Mouse (Mus musculus): ENCODE measurements around the gene Prickle4. TPM values are rescaled to one million over a fixed set of nuclear protein-coding genes. Genes with fewer than 3 reads are reported as not detected.

Gene Prickle4
- not detected for polyA plus RNA-seq (2014; fragmentation: Illumina TruSeq; extraction: RNeasy Lipid Tissue Mini Kit (QIAGEN cat#74804); ENCODE audit: low read depth, low replicate concordance)

GRCm38 (mm10) chr17:47694503-47695336 lies at the start of gene Prickle4:
Gene Prickle4 (minus strand): TSS chr17:47694736.

DNA sequence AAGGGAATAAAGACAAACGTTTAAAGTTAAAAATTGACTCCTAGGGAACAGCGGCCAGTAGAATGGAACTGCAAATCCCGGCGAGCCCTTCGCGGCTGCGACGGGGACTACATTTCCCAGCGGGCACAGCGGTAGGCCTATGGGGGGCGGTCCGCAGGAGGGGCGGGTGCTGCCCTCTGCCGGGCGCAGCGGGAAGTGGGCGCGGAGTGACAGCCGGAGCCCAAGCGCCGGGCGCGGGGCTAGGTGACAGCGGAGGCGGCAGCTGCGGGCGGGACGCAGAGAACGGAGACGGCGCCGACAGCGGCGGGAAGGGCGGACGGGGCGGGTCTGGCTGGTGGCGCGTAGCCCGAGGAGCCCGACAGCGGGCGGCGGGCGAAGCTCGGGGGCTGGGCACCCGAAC lies 42.3 kb upstream of the Prickle4 start, which contains the start of gene Tfeb:
TSS of gene Tfeb (plus strand) at position 175 of the 400 bp plus-strand sequence.

GRCm38 (mm10) chr17:47726566-47726965 lies 32.0 kb upstream of the Prickle4 start, which contains the start of gene Pgc:
Gene Pgc (plus strand): TSS chr17:47726842.

GRCm38 (mm10) chr17:47694442-47694502 lies 264 bp downstream of the Prickle4 start, which contains the start of gene Gm21981:
Gene Gm21981 (minus strand): TSS chr17:47694455.

DNA sequence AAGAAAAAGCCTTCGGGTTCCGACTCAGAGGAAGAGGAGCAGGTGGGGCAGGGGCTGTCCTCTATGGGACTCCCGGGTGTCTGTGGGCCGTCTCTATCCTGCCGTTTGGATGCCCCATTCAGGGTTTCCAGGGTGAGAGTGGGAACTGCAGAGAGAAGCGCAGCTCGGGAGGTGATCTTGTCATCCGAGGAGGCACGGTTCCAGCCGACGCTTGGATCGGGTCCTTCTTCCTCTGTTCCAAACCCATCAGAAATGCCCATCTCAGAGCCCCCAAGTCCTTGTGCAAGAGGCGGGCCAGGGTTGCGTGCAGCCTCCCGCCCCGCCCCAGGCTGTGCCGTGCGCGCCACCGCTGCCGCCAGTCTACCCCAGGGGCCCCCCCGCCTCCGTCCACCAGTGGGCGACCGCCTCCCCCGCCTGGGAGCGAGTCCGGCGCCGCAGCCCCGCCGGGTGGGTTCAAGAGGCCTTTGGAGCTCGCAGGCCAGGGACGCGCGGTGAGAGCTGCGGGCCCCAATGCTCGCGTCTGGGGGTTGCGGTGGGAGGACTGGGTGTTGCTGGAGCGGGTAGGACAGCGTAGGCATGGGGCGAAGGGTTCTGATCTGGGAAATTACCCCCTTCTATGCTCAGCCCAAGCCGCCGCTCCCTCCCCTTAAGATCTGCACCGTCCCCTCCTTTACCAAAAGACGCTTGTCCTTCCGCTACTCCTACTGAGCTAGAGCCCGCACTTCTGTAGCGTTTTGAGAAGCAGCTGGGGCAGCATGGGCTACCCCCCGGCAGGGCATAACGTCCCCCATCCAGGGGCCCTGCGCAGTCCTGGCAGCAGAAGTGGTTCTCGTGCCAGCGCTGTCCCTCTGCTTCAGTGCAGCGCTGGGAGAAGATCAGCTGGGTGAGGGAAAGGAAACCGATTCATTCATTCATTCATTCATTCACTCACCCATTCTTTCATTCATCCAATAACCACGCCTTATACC lies 5.6 kb downstream of the Prickle4 start, which contains the start of gene Frs3:
TSS of gene Frs3 (plus strand) at position 423 of the 968 bp plus-strand sequence.

GRCm38 (mm10) chr17:47688344-47688607 lies 6.3 kb downstream of the Prickle4 start, which contains the start of gene Tomm6:
Gene Tomm6 (minus strand): TSS chr17:47688386.

Other genes with a start within 250 kb of the Prickle4 start
- gene Taf8, start 192.4 kb downstream of the Prickle4 start, polyA plus RNA-seq (2014; fragmentation: Illumina TruSeq; extraction: RNeasy Lipid Tissue Mini Kit (QIAGEN cat#74804); ENCODE audit: low read depth, low replicate concordance), result 2.4 TPM
- gene Ccnd3, start 189.7 kb downstream of the Prickle4 start, polyA plus RNA-seq (2014; fragmentation: Illumina TruSeq; extraction: RNeasy Lipid Tissue Mini Kit (QIAGEN cat#74804); ENCODE audit: low read depth, low replicate concordance), result 3.1 TPM
- gene Bysl, start 83.2 kb downstream of the Prickle4 start, polyA plus RNA-seq (2014; fragmentation: Illumina TruSeq; extraction: RNeasy Lipid Tissue Mini Kit (QIAGEN cat#74804); ENCODE audit: low read depth, low replicate concordance), result 1.1 TPM
- gene Med20, start 83.2 kb downstream of the Prickle4 start, polyA plus RNA-seq (2014; fragmentation: Illumina TruSeq; extraction: RNeasy Lipid Tissue Mini Kit (QIAGEN cat#74804); ENCODE audit: low read depth, low replicate concordance), result 8.6 TPM
- gene Gm20517, start 83.1 kb downstream of the Prickle4 start, polyA plus RNA-seq (2014; fragmentation: Illumina TruSeq; extraction: RNeasy Lipid Tissue Mini Kit (QIAGEN cat#74804); ENCODE audit: low read depth, low replicate concordance), result 0.32 TPM
- 1.2 TPM for gene Usp49, start 64.0 kb downstream of the Prickle4 start, polyA plus RNA-seq (2014; fragmentation: Illumina TruSeq; extraction: RNeasy Lipid Tissue Mini Kit (QIAGEN cat#74804); ENCODE audit: low read depth, low replicate concordance)
- 32.8 TPM for gene Tomm6, start 6.3 kb downstream of the Prickle4 start, polyA plus RNA-seq (2014; fragmentation: Illumina TruSeq; extraction: RNeasy Lipid Tissue Mini Kit (QIAGEN cat#74804); ENCODE audit: low read depth, low replicate concordance)
- gene Frs3, start 5.7 kb downstream of the Prickle4 start, polyA plus RNA-seq (2014; fragmentation: Illumina TruSeq; extraction: RNeasy Lipid Tissue Mini Kit (QIAGEN cat#74804); ENCODE audit: low read depth, low replicate concordance), result 0.79 TPM
- not detected for gene Gm21981, start 281 bp downstream of the Prickle4 start, polyA plus RNA-seq (2014; fragmentation: Illumina TruSeq; extraction: RNeasy Lipid Tissue Mini Kit (QIAGEN cat#74804); ENCODE audit: low read depth, low replicate concordance)
- gene Pgc, start 32.1 kb upstream of the Prickle4 start, polyA plus RNA-seq (2014; fragmentation: Illumina TruSeq; extraction: RNeasy Lipid Tissue Mini Kit (QIAGEN cat#74804); ENCODE audit: low read depth, low replicate concordance), result not detected
- 0.77 TPM for gene Tfeb, start 42.3 kb upstream of the Prickle4 start, polyA plus RNA-seq (2014; fragmentation: Illumina TruSeq; extraction: RNeasy Lipid Tissue Mini Kit (QIAGEN cat#74804); ENCODE audit: low read depth, low replicate concordance)
- gene Mdfi, start 140.0 kb upstream of the Prickle4 start, polyA plus RNA-seq (2014; fragmentation: Illumina TruSeq; extraction: RNeasy Lipid Tissue Mini Kit (QIAGEN cat#74804); ENCODE audit: low read depth, low replicate concordance), result not detected
- gene Foxp4, start 229.9 kb upstream of the Prickle4 start, polyA plus RNA-seq (2014; fragmentation: Illumina TruSeq; extraction: RNeasy Lipid Tissue Mini Kit (QIAGEN cat#74804); ENCODE audit: low read depth, low replicate concordance), result 0.40 TPM